ENCODE assay signal across 8 mouse cellular contexts in the genomic region with DNA sequence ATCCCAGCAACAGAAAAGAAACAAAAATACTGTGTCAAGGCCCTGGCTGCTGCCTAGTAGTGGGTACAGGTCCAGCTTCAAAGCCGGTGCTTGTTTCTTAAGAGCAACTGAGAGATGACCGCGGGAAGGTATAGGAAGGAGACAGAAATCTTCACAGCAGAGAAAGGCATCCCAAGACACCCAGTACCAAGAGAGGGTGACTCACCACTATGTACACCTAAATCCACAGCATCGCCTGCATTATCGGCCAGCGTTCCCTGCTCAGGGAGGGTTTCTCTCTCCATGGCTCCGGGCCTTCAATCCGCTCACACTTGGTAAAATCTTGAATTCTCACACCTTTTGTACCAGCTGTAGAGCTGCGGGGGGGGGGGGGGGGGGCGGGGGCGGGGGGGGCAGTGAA. TPM values are rescaled to one million over a fixed set of nuclear protein-coding genes. Genes with fewer than 3 reads are reported as not detected.
DNase-seq lines count a peak whose midpoint lies in the region; ATAC-seq and TF ChIP-seq lines count a peak whose summit lies in the region.

Nsmce4a (minus strand) TSS at position 298 of the 400 bp plus-strand sequence.

- H3K27ac ChIP-seq in kidney, postnatal 0 days, result peak within 1 kb of the TSS; percentile 80; the same call in 1 of the 2 replicates
- H3K27ac ChIP-seq in bone marrow, adult 2 months (ENCODE audit: control insufficient read depth, insufficient read depth, low read depth, low read length, poor library complexity), result no peak within 1 kb of the TSS
- H3K27ac ChIP-seq in intestine, embryonic 14.5 days (ENCODE audit: low read depth), result no peak within 1 kb of the TSS

- 72% methylated on average over 11 of the region's 11 CpGs for WGBS in kidney, postnatal 0 days
- WGBS in bone marrow, adult 2 months, result 67% methylated on average over 11 of the region's 11 CpGs
- 66% methylated on average over 11 of the region's 11 CpGs for WGBS in intestine, embryonic 14.5 days

- no peak within 1 kb of the TSS for H3K9ac ChIP-seq in kidney, postnatal 0 days (ENCODE audit: low read depth, low read length)
- no peak within 1 kb of the TSS for H3K9ac ChIP-seq in intestine, embryonic 14.5 days (ENCODE audit: low read length)

- no peak for TF ChIP-seq CTCF in kidney, postnatal 0 days (IDR thresholded peaks at IDR 0.05; ENCODE audit: low read depth)
- no peak for TF ChIP-seq CTCF in bone marrow, adult 2 months (IDR thresholded peaks at IDR 0.05; ENCODE audit: control insufficient read depth, insufficient read depth, low read length)

- no peaks in the 10 kb centered on the region for H3K27me3 ChIP-seq in kidney, postnatal 0 days (ENCODE audit: insufficient read depth, low read length)
- no peaks in the 10 kb centered on the region for H3K27me3 ChIP-seq in intestine, embryonic 14.5 days (replicated peaks; ENCODE audit: control insufficient read depth, insufficient read depth, low read length)
- peaks cover 35% of the 10 kb centered on the region for H3K27me3 ChIP-seq in megakaryocyte, embryonic 14.5 days (replicated peaks)

- intact Hi-C loops in gastrocnemius, postnatal 36 days (cut with DNase I), result no loop called here

- TF ChIP-seq POLR2A in bone marrow, adult 2 months (IDR thresholded peaks at IDR 0.05; ENCODE audit: borderline replicate concordance, control insufficient read depth, low read depth, low read length), result no peak

- no peak within 1 kb of the TSS for H3K4me3 ChIP-seq in kidney, postnatal 0 days (replicated peaks; ENCODE audit: low read depth, low read length)
- H3K4me3 ChIP-seq in bone marrow, adult 2 months (replicated peaks; ENCODE audit: control insufficient read depth, low read depth, low read length), result no peak within 1 kb of the TSS
- H3K4me3 ChIP-seq in intestine, embryonic 14.5 days (ENCODE audit: low read depth, low read length), result no peak within 1 kb of the TSS
- H3K4me3 ChIP-seq in megakaryocyte, embryonic 14.5 days (replicated peaks), result no peak within 1 kb of the TSS

- DNase-seq in kidney, postnatal 0 days (ENCODE audit: low spot score), result no peak
- DNase-seq in kidney, adult 11 months, result no peak
- no peak for DNase-seq in gastrocnemius, postnatal 36 days
- no peak for DNase-seq in intestine, embryonic 14.5 days (ENCODE audit: low spot score)
- DNase-seq in cerebellum, postnatal 36 days, result no peak
- DNase-seq in kidney, postnatal 4 days, result no peak

- H3K4me1 ChIP-seq in kidney, postnatal 0 days (replicated peaks; ENCODE audit: insufficient read depth, low read length), result 0 out of 2 replicates have a peak, but pooled peaks cover 9% of the 10 kb centered on the region
- no peaks in the 10 kb centered on the region for H3K4me1 ChIP-seq in bone marrow, adult 2 months (ENCODE audit: control insufficient read depth, insufficient read depth, low read length)
- peaks cover 13% of the 10 kb centered on the region; the same call in 1 of the 2 replicates for H3K4me1 ChIP-seq in intestine, embryonic 14.5 days (replicated peaks; ENCODE audit: control insufficient read depth, insufficient read depth, low read length)
- peaks cover 12% of the 10 kb centered on the region for H3K4me1 ChIP-seq in megakaryocyte, embryonic 14.5 days

- ATAC-seq in kidney, postnatal 0 days (replicated peaks; ENCODE audit: low FRiP score, low read depth), result no peak
- no peak for ATAC-seq in intestine, embryonic 14.5 days (replicated peaks; ENCODE audit: low FRiP score, low TSS enrichment, low read depth)

- no peaks in the 10 kb centered on the region for H3K9me3 ChIP-seq in kidney, postnatal 0 days (replicated peaks; ENCODE audit: low read length)
- no peaks in the 10 kb centered on the region for H3K9me3 ChIP-seq in intestine, embryonic 14.5 days (ENCODE audit: control insufficient read depth, low read length)
- no peaks in the 10 kb centered on the region for H3K9me3 ChIP-seq in megakaryocyte, embryonic 14.5 days

- H3K36me3 ChIP-seq in kidney, postnatal 0 days (ENCODE audit: insufficient read depth, low read length), result no peaks in the 10 kb centered on the region
- no peaks in the 10 kb centered on the region for H3K36me3 ChIP-seq in intestine, embryonic 14.5 days (ENCODE audit: control insufficient read depth, insufficient read depth, low read length)
- H3K36me3 ChIP-seq in megakaryocyte, embryonic 14.5 days (replicated peaks; ENCODE audit: low read length), result no peaks in the 10 kb centered on the region

- H3K4me2 ChIP-seq in kidney, postnatal 0 days (ENCODE audit: low read length), result no peak within 1 kb of the TSS
- no peak within 1 kb of the TSS for H3K4me2 ChIP-seq in intestine, embryonic 14.5 days (ENCODE audit: low read length)

RNA-seq across cellular contexts. Expression of gene Nsmce4a, which starts in this region (rescaled TPM):
- polyA plus RNA-seq in kidney, postnatal 0 days (2015; fragmentation: Nextera tagmentation; extraction: Ambion mirVana), result 163 and 179 TPM in 2 replicates
- polyA plus RNA-seq in bone marrow, adult 2 months (2011; ENCODE audit: insufficient read depth, insufficient read length, low replicate concordance, missing spikeins), result 63.4 and 84.2 TPM in 2 replicates
- 10 to 100 TPM; 24.8 to 27.0 TPM for total RNA-seq in gastrocnemius, postnatal 36 days (2021)
- polyA plus RNA-seq in intestine, embryonic 14.5 days (2014; fragmentation: Nextera tagmentation; extraction: Ambion mirVana), result 173 and 178 TPM in 2 replicates
- polyA plus RNA-seq in megakaryocyte, embryonic 14.5 days (2012; ENCODE audit: insufficient read depth, low replicate concordance), result 50.8 and 64.5 TPM in 2 replicates
